Mouse (Mus musculus) central nervous system, embryonic 14 days (tissue): ENCODE data around the gene Olfr1018. TPM values are rescaled to one million over a fixed set of nuclear protein-coding genes. Genes with fewer than 3 reads are reported as not detected.

ENCODE experiments used
- polyA plus RNA-seq: library from polyadenylated mRNA; depleted of rRNA; stranded (reverse); fragments of >200 nt; gene quantifications from 2 replicates; pipeline ENCODE4 v1.2.3, GENCODE M21; 2012; rRNA removed

Olfr1018 gene
- not detected in 2 replicates for polyA plus RNA-seq

DNA sequence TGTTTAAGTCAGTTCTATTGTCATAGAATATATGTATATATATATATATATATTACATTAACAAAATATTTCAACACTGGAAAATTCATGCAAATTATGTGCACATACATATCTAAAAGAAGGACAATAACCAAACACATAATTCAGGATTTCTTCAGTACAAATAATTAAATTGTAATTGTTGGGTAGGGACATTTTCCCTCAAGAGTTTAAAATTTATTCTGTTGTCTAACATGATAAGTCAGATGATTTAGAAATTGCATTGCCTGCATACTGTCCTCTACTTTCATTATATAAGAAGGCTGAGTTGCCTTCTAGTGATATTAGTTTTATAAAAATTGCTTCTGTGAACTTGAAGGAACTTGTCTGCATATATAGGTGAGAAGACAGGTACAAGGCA lies at the start of gene Olfr1018:
Olfr1018 (plus strand) TSS at position 301 of the 400 bp plus-strand sequence.

DNA sequence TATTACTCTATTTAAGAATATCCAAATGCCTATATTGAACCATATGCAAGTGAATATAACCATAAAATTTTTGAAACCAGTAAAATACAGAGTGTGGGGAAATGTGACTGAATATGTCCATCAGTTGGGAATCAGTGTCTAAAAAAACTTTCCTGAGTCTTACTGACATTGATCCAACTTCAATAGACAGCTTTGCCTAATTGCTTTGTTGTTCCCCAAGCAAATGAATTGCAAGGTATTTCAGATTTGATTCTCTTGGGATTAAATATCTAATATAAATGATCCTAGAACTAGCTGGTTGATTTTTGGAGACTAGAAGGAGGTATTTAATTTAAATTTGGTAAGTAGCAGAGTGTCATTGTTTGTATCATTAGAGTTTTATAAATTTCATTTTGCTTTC lies 45.9 kb upstream of the Olfr1018 start, which contains the start of gene Olfr1014:
Olfr1014 (plus strand) TSS at position 301 of the 400 bp plus-strand sequence.

DNA sequence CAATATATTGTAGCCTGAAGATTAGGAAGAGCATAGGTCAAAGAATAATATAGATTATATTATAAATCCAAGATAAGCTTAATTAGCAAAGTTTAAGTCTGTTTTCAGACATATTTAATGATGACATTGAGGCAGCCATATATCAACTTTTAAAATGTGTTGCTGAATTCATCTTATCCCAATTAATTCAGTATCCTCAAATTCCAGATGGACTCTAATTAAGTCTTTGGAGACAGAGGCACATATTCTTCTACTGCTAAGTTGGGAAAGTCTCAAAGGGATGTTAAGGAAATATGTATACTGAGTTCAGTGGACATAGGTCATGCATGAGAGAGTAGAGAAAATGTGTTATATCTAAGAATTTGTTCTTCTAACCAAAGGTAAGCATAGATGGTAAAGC lies 36.6 kb upstream of the Olfr1018 start, which contains the start of gene Olfr1015:
Olfr1015 (plus strand) TSS at position 301 of the 400 bp plus-strand sequence.

DNA sequence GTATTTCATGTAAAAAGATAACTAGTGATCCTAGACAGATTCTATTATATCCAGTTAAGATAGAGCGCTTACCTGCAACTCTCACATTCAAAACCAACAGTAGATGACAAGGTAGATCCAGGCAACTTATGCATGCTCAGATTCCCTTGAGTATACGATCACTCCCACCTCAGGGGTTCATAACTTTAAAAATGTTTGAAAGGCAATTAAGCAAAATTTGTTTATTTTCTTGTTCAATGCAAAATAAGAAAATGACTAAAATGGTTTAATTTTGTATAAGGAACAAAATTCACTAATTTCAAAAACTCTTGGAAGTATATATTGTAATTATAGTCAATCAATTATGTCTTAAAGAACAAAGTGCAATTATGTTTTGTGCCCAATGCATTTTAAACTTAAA lies 15.8 kb upstream of the Olfr1018 start, which contains the start of gene Olfr1016:
Olfr1016 (minus strand) TSS at position 101 of the 400 bp plus-strand sequence.

DNA sequence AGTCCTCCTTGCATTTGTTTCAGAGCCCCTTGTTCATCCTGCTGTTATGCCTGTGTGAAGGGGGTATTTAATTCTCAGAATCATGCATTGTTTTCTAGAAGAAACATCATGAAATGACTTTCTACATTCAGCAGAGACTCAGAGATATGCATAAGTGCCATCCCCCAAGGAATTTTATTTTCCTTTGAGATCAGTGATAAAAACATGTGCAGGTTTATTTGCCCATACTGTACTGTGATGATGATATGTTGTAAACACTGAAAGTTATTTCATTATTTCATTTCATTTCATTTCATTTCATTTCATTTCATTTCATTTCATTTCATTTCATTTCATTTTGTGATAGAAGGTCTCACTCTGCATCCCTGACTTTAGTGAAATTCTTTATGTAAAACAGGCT lies 27.1 kb downstream of the Olfr1018 start, which contains the start of gene Olfr1019:
Olfr1019 (minus strand) TSS at position 101 of the 400 bp plus-strand sequence.

DNA sequence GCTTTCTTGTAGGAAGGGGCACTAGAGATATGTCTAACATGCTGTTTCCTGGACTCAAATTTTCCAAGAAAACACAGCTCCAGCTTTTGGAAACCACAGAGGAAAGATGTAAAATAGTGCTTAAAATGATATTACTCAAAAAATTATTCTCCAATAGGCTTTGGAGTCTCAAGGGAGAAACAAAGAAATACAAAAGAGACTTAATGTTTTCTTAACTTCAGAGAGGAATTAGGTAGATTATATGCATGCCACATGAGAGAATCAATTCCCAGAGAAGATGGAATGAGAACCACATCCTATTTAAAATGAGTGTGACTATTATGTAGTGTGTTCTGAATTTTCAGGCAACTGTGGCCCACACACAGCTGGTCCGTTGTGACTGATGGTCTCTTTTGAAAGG lies 28.5 kb downstream of the Olfr1018 start, which contains the start of gene Olfr1020:
Olfr1020 (plus strand) TSS at position 301 of the 400 bp plus-strand sequence.

DNA sequence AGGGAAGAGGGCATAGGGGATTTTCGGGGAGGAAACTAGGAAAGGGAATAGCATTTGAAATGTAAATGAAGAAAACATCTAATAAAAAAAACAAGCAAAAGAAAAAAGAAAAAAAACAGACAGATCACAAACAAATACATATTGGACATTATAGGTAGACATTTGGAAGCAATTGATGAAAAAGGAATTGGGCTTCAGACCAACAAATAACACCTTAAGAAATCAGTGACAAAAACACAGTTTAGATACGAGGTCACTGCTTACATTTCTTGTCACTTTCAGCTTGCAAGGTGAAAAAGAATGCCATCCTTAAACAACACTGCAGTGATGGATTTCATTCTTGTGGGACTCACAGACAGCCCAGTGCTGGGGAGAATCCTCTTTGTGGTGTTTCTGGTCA lies 50.0 kb downstream of the Olfr1018 start, which contains the start of gene Olfr1022:
Olfr1022 (plus strand) TSS at position 301 of the 400 bp plus-strand sequence.

Other genes starting within 250 kb of the Olfr1018 start
- not detected in 2 replicates for gene Olfr996, start 239.3 kb upstream of the Olfr1018 start, polyA plus RNA-seq
- gene Olfr998, start 229.5 kb upstream of the Olfr1018 start, polyA plus RNA-seq, result not detected in 2 replicates
- not detected in 2 replicates for gene Olfr1000, start 206.6 kb upstream of the Olfr1018 start, polyA plus RNA-seq
- not detected in 2 replicates for gene Olfr1002, start 167.8 kb upstream of the Olfr1018 start, polyA plus RNA-seq
- not detected in 2 replicates for gene Olfr154, start 154.0 kb upstream of the Olfr1018 start, polyA plus RNA-seq
- not detected in 2 replicates for gene Olfr1006, start 139.7 kb upstream of the Olfr1018 start, polyA plus RNA-seq
- not detected in 2 replicates for gene Olfr1008, start 129.0 kb upstream of the Olfr1018 start, polyA plus RNA-seq
- not detected in 2 replicates for gene Olfr1009, start 103.1 kb upstream of the Olfr1018 start, polyA plus RNA-seq
- gene Olfr1012, start 55.7 kb upstream of the Olfr1018 start, polyA plus RNA-seq, result not detected in 2 replicates
- gene Olfr1013, start 51.4 kb upstream of the Olfr1018 start, polyA plus RNA-seq, result not detected in 2 replicates
- not detected in 2 replicates for gene Olfr1014, start 45.8 kb upstream of the Olfr1018 start, polyA plus RNA-seq
- not detected in 2 replicates for gene Olfr1015, start 36.5 kb upstream of the Olfr1018 start, polyA plus RNA-seq
- gene Olfr1016, start 15.9 kb upstream of the Olfr1018 start, polyA plus RNA-seq, result not detected in 2 replicates
- not detected in 2 replicates for gene Olfr1019, start 27.0 kb downstream of the Olfr1018 start, polyA plus RNA-seq
- not detected in 2 replicates for gene Olfr1020, start 28.6 kb downstream of the Olfr1018 start, polyA plus RNA-seq
- gene Olfr1022, start 50.1 kb downstream of the Olfr1018 start, polyA plus RNA-seq, result not detected in 2 replicates
- gene Olfr1023, start 67.2 kb downstream of the Olfr1018 start, polyA plus RNA-seq, result not detected in 2 replicates
- not detected in 2 replicates for gene Olfr1024, start 86.6 kb downstream of the Olfr1018 start, polyA plus RNA-seq
- gene Olfr1025-ps1, start 96.7 kb downstream of the Olfr1018 start, polyA plus RNA-seq, result not detected in 2 replicates
- not detected in 2 replicates for gene Olfr1026, start 103.1 kb downstream of the Olfr1018 start, polyA plus RNA-seq
- not detected in 2 replicates for gene Olfr1028, start 132.0 kb downstream of the Olfr1018 start, polyA plus RNA-seq
- gene Olfr1029, start 155.4 kb downstream of the Olfr1018 start, polyA plus RNA-seq, result not detected in 2 replicates
- not detected in 2 replicates for gene Olfr1030, start 160.8 kb downstream of the Olfr1018 start, polyA plus RNA-seq
- not detected in 2 replicates for gene Olfr1031, start 171.8 kb downstream of the Olfr1018 start, polyA plus RNA-seq
- not detected in 2 replicates for gene Olfr1032, start 187.1 kb downstream of the Olfr1018 start, polyA plus RNA-seq
- 0.02 and 0.25 TPM in 2 replicates for gene Olfr1033, start 202.2 kb downstream of the Olfr1018 start, polyA plus RNA-seq
- gene Olfr1034, start 227.4 kb downstream of the Olfr1018 start, polyA plus RNA-seq, result 0.04 TPM in 1 of 2 replicates, not detected in the other